Mouse (Mus musculus): ENCODE measurements around the gene F2rl1. TPM values are rescaled to one million over a fixed set of nuclear protein-coding genes. Genes with fewer than 3 reads are reported as not detected.

Gene F2rl1
- polyA plus RNA-seq, 1 experiment, result 30.0 TPM

GRCm38 (mm10) chr13:95491327-95491726 lies 33.7 kb downstream of the F2rl1 start:
- 25% methylated on average over 11 of the region's 11 CpGs for WGBS
- TF ChIP-seq CTCF (IDR thresholded peaks at IDR 0.05; ENCODE audit: extremely low read depth, insufficient read length, insufficient replicate concordance, low read depth, low read length), result no peak
- no peak for TF ChIP-seq POLR2A (IDR thresholded peaks at IDR 0.05; ENCODE audit: low read depth, low read length)
- H3K4me1 ChIP-seq (ENCODE audit: control insufficient read depth, insufficient read depth, insufficient read length, low read length), result peaks cover 21% of the 10 kb centered on the region
- no peak overlapping the region for H3K4me3 ChIP-seq (ENCODE audit: low read depth, low read length)
- no peaks in the 10 kb centered on the region for H3K36me3 ChIP-seq (ENCODE audit: control insufficient read depth, insufficient read depth, low read length)
- no peaks in the 10 kb centered on the region for H3K27me3 ChIP-seq (ENCODE audit: control insufficient read depth, insufficient read depth, low read length)
- peak overlapping the region; percentile 73 for H3K27ac ChIP-seq (ENCODE audit: insufficient read depth, low read depth, low read length)

GRCm38 (mm10) chr13:95484664-95485063 lies 40.4 kb downstream of the F2rl1 start:
- no peak overlapping the region for H3K4me3 ChIP-seq (ENCODE audit: low read depth, low read length)
- 64% methylated on average over 5 of the region's 5 CpGs for WGBS
- TF ChIP-seq CTCF (IDR thresholded peaks at IDR 0.05; ENCODE audit: extremely low read depth, insufficient read length, insufficient replicate concordance, low read depth, low read length) (no peak), POLR2A (IDR thresholded peaks at IDR 0.05; ENCODE audit: low read depth, low read length) (no peak)
- H3K27ac ChIP-seq (ENCODE audit: insufficient read depth, low read depth, low read length), result no peak overlapping the region
- H3K36me3 ChIP-seq (ENCODE audit: control insufficient read depth, insufficient read depth, low read length), result no peaks in the 10 kb centered on the region
- H3K4me1 ChIP-seq (ENCODE audit: control insufficient read depth, insufficient read depth, insufficient read length, low read length), result peaks cover 3% of the 10 kb centered on the region; the same call in 1 of the 2 replicates
- H3K27me3 ChIP-seq (ENCODE audit: control insufficient read depth, insufficient read depth, low read length), result no peaks in the 10 kb centered on the region

GRCm38 (mm10) chr13:95481428-95481827 lies 43.6 kb downstream of the F2rl1 start:
- Histone ChIP-seq H3K36me3 (ENCODE audit: control insufficient read depth, insufficient read depth, low read length) (no peaks in the 10 kb centered on the region), H3K4me1 (ENCODE audit: control insufficient read depth, insufficient read depth, insufficient read length, low read length) (no peaks in the 10 kb centered on the region), H3K27me3 (ENCODE audit: control insufficient read depth, insufficient read depth, low read length) (no peaks in the 10 kb centered on the region), H3K27ac (ENCODE audit: insufficient read depth, low read depth, low read length) (no peak overlapping the region), H3K4me3 (ENCODE audit: low read depth, low read length) (no peak overlapping the region)
- TF ChIP-seq CTCF (IDR thresholded peaks at IDR 0.05; ENCODE audit: extremely low read depth, insufficient read length, insufficient replicate concordance, low read depth, low read length) (peak; percentile 68; the same call in 1 of the 2 replicates), POLR2A (IDR thresholded peaks at IDR 0.05; ENCODE audit: low read depth, low read length) (no peak)
- WGBS, result 4% methylated on average over 4 of the region's 4 CpGs

- TF ChIP-seq POLR2A (IDR thresholded peaks at IDR 0.05; ENCODE audit: low read depth, low read length) (no peak), CTCF (IDR thresholded peaks at IDR 0.05; ENCODE audit: extremely low read depth, insufficient read length, insufficient replicate concordance, low read depth, low read length) (no peak)
- no peak within 1 kb of the TSS for H3K27ac ChIP-seq (ENCODE audit: insufficient read depth, low read depth, low read length)
- H3K4me1 ChIP-seq (ENCODE audit: control insufficient read depth, insufficient read depth, insufficient read length, low read length), result no peaks in the 10 kb centered on the region
- 89% methylated on average over 21 of the region's 21 CpGs for WGBS
- no peak within 1 kb of the TSS for H3K4me3 ChIP-seq (ENCODE audit: low read depth, low read length)
- H3K36me3 ChIP-seq (ENCODE audit: control insufficient read depth, insufficient read depth, low read length), result no peaks in the 10 kb centered on the region
- H3K27me3 ChIP-seq (ENCODE audit: control insufficient read depth, insufficient read depth, low read length), result no peaks in the 10 kb centered on the region
These were observed 46.2 kb downstream of the F2rl1 start, which contains the start of gene S100z for GRCm38 (mm10) chr13:95478671-95479413. Gene S100z (minus strand): TSS chr13:95478721.

- no peaks in the 10 kb centered on the region for H3K4me1 ChIP-seq (ENCODE audit: control insufficient read depth, insufficient read depth, insufficient read length, low read length)
- H3K36me3 ChIP-seq (ENCODE audit: control insufficient read depth, insufficient read depth, low read length), result no peaks in the 10 kb centered on the region
- H3K27ac ChIP-seq (ENCODE audit: insufficient read depth, low read depth, low read length), result no peak overlapping the region
- TF ChIP-seq POLR2A (IDR thresholded peaks at IDR 0.05; ENCODE audit: low read depth, low read length) (no peak), CTCF (IDR thresholded peaks at IDR 0.05; ENCODE audit: extremely low read depth, insufficient read length, insufficient replicate concordance, low read depth, low read length) (no peak)
- H3K27me3 ChIP-seq (ENCODE audit: control insufficient read depth, insufficient read depth, low read length), result no peaks in the 10 kb centered on the region
- 52% methylated on average over 6 of the region's 6 CpGs for WGBS
- no peak overlapping the region for H3K4me3 ChIP-seq (ENCODE audit: low read depth, low read length)
These were observed 47.9 kb downstream of the F2rl1 start for GRCm38 (mm10) chr13:95477173-95477572.

- H3K27ac ChIP-seq (ENCODE audit: insufficient read depth, low read depth, low read length), result no peak overlapping the region
- H3K27me3 ChIP-seq (ENCODE audit: control insufficient read depth, insufficient read depth, low read length), result no peaks in the 10 kb centered on the region
- H3K4me1 ChIP-seq (ENCODE audit: control insufficient read depth, insufficient read depth, insufficient read length, low read length), result no peaks in the 10 kb centered on the region
- 24% methylated on average over 7 of the region's 7 CpGs for WGBS
- no peak overlapping the region for H3K4me3 ChIP-seq (ENCODE audit: low read depth, low read length)
- TF ChIP-seq POLR2A (IDR thresholded peaks at IDR 0.05; ENCODE audit: low read depth, low read length) (no peak), CTCF (IDR thresholded peaks at IDR 0.05; ENCODE audit: extremely low read depth, insufficient read length, insufficient replicate concordance, low read depth, low read length) (no peak)
- H3K36me3 ChIP-seq (ENCODE audit: control insufficient read depth, insufficient read depth, low read length), result no peaks in the 10 kb centered on the region
These were observed 49.9 kb downstream of the F2rl1 start for GRCm38 (mm10) chr13:95475124-95475523.

- TF ChIP-seq POLR2A (IDR thresholded peaks at IDR 0.05; ENCODE audit: low read depth, low read length) (no peak), CTCF (IDR thresholded peaks at IDR 0.05; ENCODE audit: extremely low read depth, insufficient read length, insufficient replicate concordance, low read depth, low read length) (no peak)
- H3K4me1 ChIP-seq (ENCODE audit: control insufficient read depth, insufficient read depth, insufficient read length, low read length), result no peaks in the 10 kb centered on the region
- H3K27me3 ChIP-seq (ENCODE audit: control insufficient read depth, insufficient read depth, low read length), result no peaks in the 10 kb centered on the region
- no peak overlapping the region for H3K4me3 ChIP-seq (ENCODE audit: low read depth, low read length)
- no peak overlapping the region for H3K27ac ChIP-seq (ENCODE audit: insufficient read depth, low read depth, low read length)
- H3K36me3 ChIP-seq (ENCODE audit: control insufficient read depth, insufficient read depth, low read length), result no peaks in the 10 kb centered on the region
- 74% methylated on average over 3 of the region's 3 CpGs for WGBS
These were observed 50.7 kb downstream of the F2rl1 start for GRCm38 (mm10) chr13:95474294-95474693.

Data from small intestine, adult 2 months (tissue).